Mouse (Mus musculus) heart, embryonic 14.5 days (tissue): Measurements from ENCODE around the gene Cnot10. TPM values are rescaled to one million over a fixed set of nuclear protein-coding genes. Genes with fewer than 3 reads are reported as not detected.

Source experiments
- ATAC-seq: fragments of 200-750 bp; cut with Nextera tagmentation; 2 replicates; pipeline ENCODE4 v1.8.0; 2017; ENCODE audit warnings: low read depth, moderate TSS enrichment; ENCODE audit not compliant: insufficient number of reproducible peaks, insufficient read depth, low FRiP score
- H3K27ac ChIP-seq, 2 experiments: fragments of 200-500 bp in 1 of 2; fragments of 300-500 bp in 1 of 2; sonication (generic) in 1 of 2; replicated peaks in 1 of 2; 2 replicates each; pipeline ENCODE4 v1.5.1; 2012 to 2014; ENCODE audit warnings: low read depth in 2 of 2, low read length in 2 of 2, control low read depth in 1 of 2, mild to moderate bottlenecking in 1 of 2, mixed read lengths in 1 of 2; ENCODE audit not compliant: control insufficient read depth in 1 of 2, insufficient read depth in 1 of 2
- H3K27me3 ChIP-seq: fragments of 300-500 bp; sonication (generic); 2 replicates; pipeline ENCODE4 v1.6.1; 2014; ENCODE audit warnings: mild to moderate bottlenecking, low read length, control low read depth; ENCODE audit not compliant: control insufficient read depth, insufficient read depth
- H3K36me3 ChIP-seq: fragments of 300-500 bp; sonication (generic); 2 replicates; pipeline ENCODE4 v1.6.1; 2014; ENCODE audit warnings: mild to moderate bottlenecking, control low read depth, low read length, mixed read lengths; ENCODE audit not compliant: control insufficient read depth, insufficient read depth
- H3K4me1 ChIP-seq, 2 experiments: fragments of 200-500 bp in 1 of 2; fragments of 300-500 bp in 1 of 2; sonication (generic) in 1 of 2; 2 replicates each; pipeline ENCODE4 v1.6.1; 2012 to 2014; ENCODE audit warnings: low read length in 2 of 2, control low read depth in 1 of 2, mixed read lengths in 1 of 2; ENCODE audit not compliant: control insufficient read depth in 2 of 2, insufficient read depth in 2 of 2
- H3K4me2 ChIP-seq: fragments of 300-500 bp; sonication (generic); 2 replicates; pipeline ENCODE4 v1.6.1; 2014; ENCODE audit warnings: mild to moderate bottlenecking, low read length
- H3K4me3 ChIP-seq, 2 experiments: fragments of 200-500 bp in 1 of 2; fragments of 300-500 bp in 1 of 2; sonication (generic) in 1 of 2; 2 replicates each; pipeline ENCODE4 v1.5.1; 2012 to 2014; ENCODE audit warnings: low read length in 2 of 2, mild to moderate bottlenecking in 2 of 2, control low read depth in 1 of 2, low read depth in 1 of 2, moderate library complexity in 1 of 2; ENCODE audit not compliant: control insufficient read depth in 1 of 2, insufficient read depth in 1 of 2
- H3K9ac ChIP-seq: fragments of 300-500 bp; sonication (generic); 2 replicates; pipeline ENCODE4 v1.6.1; 2014; ENCODE audit warnings: mild to moderate bottlenecking, low read length
- H3K9me3 ChIP-seq: fragments of 300-500 bp; sonication (generic); 2 replicates; pipeline ENCODE4 v1.6.1; 2016; ENCODE audit warnings: low read length, control low read depth; ENCODE audit not compliant: control insufficient read depth
- WGBS: fragments of 180-500 bp; shearing (Covaris S2); extraction: QIAGEN DNeasy Blood & Tissue Kit; methylation state at CpG from one replicate; pipeline ENCODE4 v1.1.7; 2014; 5-methylcytosine and 5-hydroxymethylcytosine counted together
- polyA plus RNA-seq: library from polyadenylated mRNA; unstranded; fragments of >200 nt; fragmentation: Nextera tagmentation; extraction: Ambion mirVana; gene quantifications from 2 replicates; pipeline ENCODE4 v1.2.1, GENCODE M21; 2014

The Cnot10 gene
- polyA plus RNA-seq, 1 experiment from 2014 or later, result 34.5 TPM

GRCm38 (mm10) chr9:114612566-114612965, 27.4 kb downstream of the Cnot10 start:
- no peak overlapping the region for H3K9ac ChIP-seq
- no peaks in the 10 kb centered on the region for H3K27me3 ChIP-seq
- H3K27ac ChIP-seq, result no peak overlapping the region
- ATAC-seq, result no peak
- WGBS, result 80% methylated on average over 4 of the region's 4 CpGs
- no peaks in the 10 kb centered on the region for H3K9me3 ChIP-seq
- no peaks in the 10 kb centered on the region for H3K4me1 ChIP-seq
- no peak overlapping the region for H3K4me2 ChIP-seq
- peaks cover 85% of the 10 kb centered on the region for H3K36me3 ChIP-seq
- H3K4me3 ChIP-seq, result no peak overlapping the region

- Histone ChIP-seq H3K4me1 (no peaks in the 10 kb centered on the region), H3K9ac (no peak overlapping the region), H3K4me3 (no peak overlapping the region), H3K36me3 (peaks cover 87% of the 10 kb centered on the region), H3K9me3 (no peaks in the 10 kb centered on the region), H3K27ac (no peak overlapping the region), H3K27me3 (no peaks in the 10 kb centered on the region), H3K4me2 (no peak overlapping the region)
- WGBS, result 89% methylated on average over 3 of the region's 3 CpGs
- no peak for ATAC-seq
Measured at GRCm38 (mm10) chr9:114610266-114610665, 29.7 kb downstream of the Cnot10 start.

GRCm38 (mm10) chr9:114603876-114604540, 36.0 kb downstream of the Cnot10 start:
- H3K9me3 ChIP-seq, result no peaks in the 10 kb centered on the region
- no peak overlapping the region for H3K27ac ChIP-seq
- ATAC-seq, result no peak
- H3K4me3 ChIP-seq, result no peak overlapping the region
- H3K4me1 ChIP-seq, result no peaks in the 10 kb centered on the region
- no peaks in the 10 kb centered on the region for H3K27me3 ChIP-seq
- no peak overlapping the region for H3K4me2 ChIP-seq
- H3K36me3 ChIP-seq, result peaks cover 60% of the 10 kb centered on the region
- H3K9ac ChIP-seq, result no peak overlapping the region
- WGBS, result 61% methylated on average over 12 of the region's 12 CpGs

GRCm38 (mm10) chr9:114601096-114601495, 38.9 kb downstream of the Cnot10 start:
- Histone ChIP-seq H3K27ac (no peak overlapping the region), H3K27me3 (no peaks in the 10 kb centered on the region), H3K4me1 (no peaks in the 10 kb centered on the region), H3K4me2 (no peak overlapping the region), H3K9me3 (no peaks in the 10 kb centered on the region), H3K36me3 (peaks cover 64% of the 10 kb centered on the region), H3K9ac (no peak overlapping the region), H3K4me3 (no peak overlapping the region)
- ATAC-seq, result no peak
- WGBS, result 66% methylated on average over 1 of the region's 1 CpGs

- no peak overlapping the region for H3K9ac ChIP-seq
- H3K27me3 ChIP-seq, result no peaks in the 10 kb centered on the region; the same call in 1 of the 2 replicates
- H3K9me3 ChIP-seq, result no peaks in the 10 kb centered on the region
- peaks cover 42% of the 10 kb centered on the region for H3K36me3 ChIP-seq
- H3K4me2 ChIP-seq, result no peak overlapping the region
- 60% methylated on average over 5 of the region's 5 CpGs for WGBS
- H3K4me1 ChIP-seq, result peaks cover 0 to 6% of the 10 kb centered on the region in 2 experiments; a peak in 1 of 4 replicates
- H3K27ac ChIP-seq, result no peak overlapping the region
- H3K4me3 ChIP-seq, result no peak overlapping the region
- ATAC-seq, result no peak
Measured at GRCm38 (mm10) chr9:114585017-114585345, 55.0 kb downstream of the Cnot10 start.

GRCm38 (mm10) chr9:114584183-114585016, 55.6 kb downstream of the Cnot10 start:
- H3K36me3 ChIP-seq, result peaks cover 37% of the 10 kb centered on the region
- WGBS, result 9% methylated on average over 31 of the region's 31 CpGs
- peak overlapping the region; percentile 64 for H3K9ac ChIP-seq
- H3K4me2 ChIP-seq, result peak overlapping the region; percentile 79
- H3K9me3 ChIP-seq, result no peaks in the 10 kb centered on the region
- ATAC-seq, result peak; percentile 45; the same call in 1 of the 2 replicates
- H3K27ac ChIP-seq, result peak overlapping the region; percentile 55
- peak overlapping the region; percentile 41 to 52 for H3K4me3 ChIP-seq
- H3K27me3 ChIP-seq, result no peaks in the 10 kb centered on the region; the same call in 1 of the 2 replicates
- peaks cover 0 to 6% of the 10 kb centered on the region in 2 experiments; a peak in 2 of 4 replicates for H3K4me1 ChIP-seq

GRCm38 (mm10) chr9:114583812-114584182, 56.2 kb downstream of the Cnot10 start:
- Histone ChIP-seq H3K9me3 (no peaks in the 10 kb centered on the region), H3K27me3 (no peaks in the 10 kb centered on the region; the same call in 1 of the 2 replicates), H3K27ac (peak overlapping the region; percentile 55), H3K36me3 (peaks cover 31% of the 10 kb centered on the region), H3K4me2 (peak overlapping the region; percentile 79), H3K4me1 (peaks cover 2 to 7% of the 10 kb centered on the region in 2 experiments; a peak in 2 of 4 replicates), H3K9ac (peak overlapping the region; percentile 64), H3K4me3 (peak overlapping the region; percentile 41 to 52)
- ATAC-seq, result peak; percentile 53; the same call in 1 of the 2 replicates
- under 1% methylated on average over 23 of the region's 23 CpGs for WGBS
